Mouse (Mus musculus): Measurements from ENCODE around the gene Smco4. TPM values are rescaled to one million over a fixed set of nuclear protein-coding genes. Genes with fewer than 3 reads are reported as not detected.

Smco4 gene
- total and polyA plus RNA-seq, 3 experiments: 8.8 to 36.4 (median 19.5) TPM

GRCm38 (mm10) chr9:15507431-15507875 lies 14.2 kb downstream of the Smco4 start:
- DNase-seq: peak; percentile 51

GRCm38 (mm10) chr9:15509363-15509762 lies 16.1 kb downstream of the Smco4 start:
- no peak for DNase-seq

- no peak for DNase-seq
These were observed 17.5 kb downstream of the Smco4 start for GRCm38 (mm10) chr9:15510557-15511310.

- no peak for DNase-seq
These were observed 19.7 kb downstream of the Smco4 start for GRCm38 (mm10) chr9:15512918-15513317.

GRCm38 (mm10) chr9:15516007-15516406 lies 22.8 kb downstream of the Smco4 start:
- no peak for DNase-seq

- DNase-seq: peak; percentile 87
These were observed 24.7 kb downstream of the Smco4 start for GRCm38 (mm10) chr9:15517979-15518378.

- peak; percentile 58 for DNase-seq
These were observed 29.1 kb downstream of the Smco4 start for GRCm38 (mm10) chr9:15522348-15522747.

GRCm38 (mm10) chr9:15522887-15523286 lies 29.7 kb downstream of the Smco4 start:
- peak; percentile 19 for DNase-seq

GRCm38 (mm10) chr9:15523646-15524045 lies 30.4 kb downstream of the Smco4 start:
- DNase-seq: peak; percentile 77

- DNase-seq: peak; percentile 27
These were observed 32.0 kb downstream of the Smco4 start for GRCm38 (mm10) chr9:15525246-15525645.

- no peak for DNase-seq
These were observed 33.3 kb downstream of the Smco4 start for GRCm38 (mm10) chr9:15526539-15526938.

GRCm38 (mm10) chr9:15527846-15528245 lies 34.6 kb downstream of the Smco4 start:
- no peak for DNase-seq

- DNase-seq: no peak
These were observed 35.1 kb downstream of the Smco4 start for GRCm38 (mm10) chr9:15528368-15528767.

- no peak for DNase-seq
These were observed 36.2 kb downstream of the Smco4 start for GRCm38 (mm10) chr9:15529275-15529964.

GRCm38 (mm10) chr9:15529965-15530320 lies 36.7 kb downstream of the Smco4 start:
- no peak for DNase-seq

GRCm38 (mm10) chr9:15531204-15531603 lies 38.0 kb downstream of the Smco4 start:
- DNase-seq: no peak

- DNase-seq: no peak
These were observed 40.3 kb downstream of the Smco4 start for GRCm38 (mm10) chr9:15533336-15534070.

GRCm38 (mm10) chr9:15534110-15534509 lies 40.9 kb downstream of the Smco4 start:
- DNase-seq: no peak

- DNase-seq: peak; percentile 23
These were observed 42.2 kb downstream of the Smco4 start for GRCm38 (mm10) chr9:15535418-15535817.

- no peak for DNase-seq
These were observed 43.7 kb downstream of the Smco4 start for GRCm38 (mm10) chr9:15536861-15537426.

GRCm38 (mm10) chr9:15537455-15538048 lies 44.3 kb downstream of the Smco4 start:
- no peak for DNase-seq

GRCm38 (mm10) chr9:15538979-15539533 lies 45.8 kb downstream of the Smco4 start:
- DNase-seq: no peak
